Comparison of ENCODE assay signal across 9 mouse cellular contexts in the genomic region with DNA sequence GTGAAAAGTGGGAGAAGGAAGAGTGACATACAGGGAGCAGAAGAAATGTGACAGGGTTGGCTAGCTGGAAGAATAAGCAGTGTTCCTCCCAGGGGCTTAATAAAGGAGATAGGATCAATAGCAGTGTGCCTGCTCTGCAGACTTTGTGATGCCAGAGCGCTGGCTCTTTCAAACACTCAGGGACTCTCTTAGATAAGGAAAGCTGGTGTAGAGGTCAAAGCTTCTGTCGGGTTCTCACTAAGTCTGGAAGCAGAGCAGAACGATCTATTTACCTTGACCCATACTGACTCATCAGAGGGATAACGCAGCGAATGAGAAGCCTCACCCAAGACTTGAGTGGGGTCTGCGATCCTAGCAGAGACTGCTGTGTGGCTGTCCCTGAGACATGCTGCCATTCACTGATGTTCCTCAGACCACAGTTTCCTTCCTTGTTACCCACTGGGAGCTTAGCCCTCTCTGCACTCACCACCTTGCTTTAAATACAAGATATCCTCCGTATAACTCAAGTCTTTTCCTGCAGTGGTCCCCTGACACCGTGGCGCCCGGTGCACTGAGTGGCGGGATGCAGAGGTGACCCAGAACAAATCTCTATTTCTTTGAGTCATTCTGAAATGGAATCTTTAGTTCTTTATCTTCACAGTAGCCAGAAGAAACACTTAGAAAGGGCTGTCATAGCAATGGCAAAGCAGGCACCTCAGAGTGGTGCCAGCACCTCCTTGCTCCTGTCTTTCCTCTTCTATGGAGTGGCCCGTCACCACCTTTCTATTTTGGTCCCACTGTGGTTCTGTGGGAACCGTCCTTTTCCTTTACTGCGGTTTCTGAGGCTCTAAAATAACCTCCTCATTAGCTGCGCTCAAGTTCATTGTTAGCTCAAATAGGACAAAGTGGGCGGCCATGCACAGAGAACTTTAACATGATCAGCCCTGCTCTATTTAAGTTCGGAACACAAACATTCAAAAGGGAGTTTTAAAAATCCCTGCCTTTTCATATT.
DNase-seq lines count a peak whose midpoint lies in the region; ATAC-seq and TF ChIP-seq lines count a peak whose summit lies in the region.
"Had no signal": no experiment of that assay in that cellular context is flagged by ENCODE, and none has a peak within 500 bp of the region (broad histone marks: within the 10 kb centered on the region; RNA-seq: fewer than 3 reads in every experiment).

No protein-coding gene starts in this region.

- peak overlapping the region; percentile 63 for H3K27ac ChIP-seq in forebrain, embryonic 10.5 days
- H3K27ac ChIP-seq in forebrain, embryonic 16.5 days (ENCODE audit: low read length) = no peak overlapping the region
- no peak overlapping the region for H3K27ac ChIP-seq in liver, postnatal 0 days (ENCODE audit: low read depth)

- H3K4me3 ChIP-seq in forebrain, embryonic 10.5 days = no peak overlapping the region
- H3K4me3 ChIP-seq in forebrain, embryonic 16.5 days (replicated peaks; ENCODE audit: low read length) = no peak overlapping the region
- H3K4me3 ChIP-seq in liver, postnatal 0 days (ENCODE audit: low read depth, low read length) = no peak overlapping the region

- no peak for TF ChIP-seq CTCF in liver, postnatal 0 days (IDR thresholded peaks at IDR 0.05; ENCODE audit: low read depth)

- no peak for ATAC-seq in forebrain, embryonic 16.5 days
- no peak for ATAC-seq in liver, postnatal 0 days

- peak; percentile 13 for DNase-seq in forebrain, embryonic 10.5 days (ENCODE audit: extremely low spot score, low spot score)
- DNase-seq in 416B (ENCODE audit: low read depth) = peak; percentile 60
- DNase-seq in heart, adult 8-10 months (ENCODE audit: low spot score) = peak; percentile 33
- no peak for DNase-seq in liver, postnatal 0 days
- no peak for DNase-seq in cerebellum, postnatal 10 days
- no peak for DNase-seq in cerebellum, postnatal 4 days (ENCODE audit: low spot score in 2 of 2)
- DNase-seq in layer of hippocampus, adult 9-11 months = no peak
- DNase-seq: kidney, adult 18-20 months had no signal

- no peak overlapping the region for H3K4me2 ChIP-seq in forebrain, embryonic 16.5 days (ENCODE audit: low read length)
- peak overlapping the region; percentile 33; the same call in 1 of the 2 replicates for H3K4me2 ChIP-seq in liver, postnatal 0 days (ENCODE audit: low read depth, low read length)

- no peaks in the 10 kb centered on the region for H3K36me3 ChIP-seq in forebrain, embryonic 10.5 days (replicated peaks)
- H3K36me3 ChIP-seq in forebrain, embryonic 16.5 days (ENCODE audit: control insufficient read depth, insufficient read depth) = no peaks in the 10 kb centered on the region
- no peaks in the 10 kb centered on the region for H3K36me3 ChIP-seq in liver, postnatal 0 days (replicated peaks; ENCODE audit: insufficient read depth, low read length)

- no peak for TF ChIP-seq EP300 in liver, postnatal 0 days (IDR thresholded peaks at IDR 0.05; ENCODE audit: low read depth)

- H3K27me3 ChIP-seq in forebrain, embryonic 10.5 days (ENCODE audit: poor library complexity, severe bottlenecking) = no peaks in the 10 kb centered on the region
- H3K27me3 ChIP-seq in forebrain, embryonic 16.5 days (replicated peaks; ENCODE audit: control insufficient read depth, insufficient read depth, low read length) = no peaks in the 10 kb centered on the region
- no peaks in the 10 kb centered on the region for H3K27me3 ChIP-seq in liver, postnatal 0 days (ENCODE audit: insufficient read depth, low read length)

- H3K4me1 ChIP-seq in forebrain, embryonic 10.5 days = peaks cover 24% of the 10 kb centered on the region
- H3K4me1 ChIP-seq in forebrain, embryonic 16.5 days (replicated peaks; ENCODE audit: control insufficient read depth, insufficient read depth, low read length) = peaks cover 7% of the 10 kb centered on the region
- H3K4me1 ChIP-seq in liver, postnatal 0 days (ENCODE audit: insufficient read depth) = peaks cover 15% of the 10 kb centered on the region

- no peaks in the 10 kb centered on the region for H3K9me3 ChIP-seq in forebrain, embryonic 10.5 days
- H3K9me3 ChIP-seq in forebrain, embryonic 16.5 days (ENCODE audit: control insufficient read depth, low read length) = no peaks in the 10 kb centered on the region
- no peaks in the 10 kb centered on the region for H3K9me3 ChIP-seq in liver, postnatal 0 days (ENCODE audit: low read length)

- WGBS in forebrain, embryonic 10.5 days = 70% methylated on average over 17 of the region's 17 CpGs
- 38% methylated on average over 17 of the region's 17 CpGs for WGBS in forebrain, embryonic 16.5 days
- WGBS in liver, postnatal 0 days (ENCODE audit: insufficient replicate concordance) = 27% methylated on average over 17 of the region's 17 CpGs

- H3K9ac ChIP-seq in forebrain, embryonic 16.5 days (replicated peaks; ENCODE audit: low read depth, low read length) = no peak overlapping the region
- H3K9ac ChIP-seq in liver, postnatal 0 days (replicated peaks) = no peak overlapping the region

Comparison
In these comparisons a context has a peak if more than half of its experiments do, and no peak if none do; other contexts are left out.
1. DNase-seq: peak in forebrain, embryonic 10.5 days (single experiment), 416B (single experiment) and heart, adult 8-10 months (single experiment); none in liver, postnatal 0 days (single experiment), cerebellum, postnatal 10 days (0 of 2), cerebellum, postnatal 4 days (0 of 2) and layer of hippocampus, adult 9-11 months (single experiment).